Mouse (Mus musculus) thymus, adult 2 months (tissue): ENCODE measurements around the gene Slc35d3.

Experiments
- CTCF ChIP-seq: fragments of 200-500 bp; IDR thresholded peaks from 2 replicates; pipeline ENCODE4 v1.5.1; 2012; ENCODE audit warnings: mild to moderate bottlenecking, control low read depth, low read length, moderate library complexity, borderline replicate concordance; ENCODE audit not compliant: control insufficient read depth, poor library complexity, insufficient read depth; ENCODE audit errors: extremely low read depth
- POLR2A ChIP-seq: fragments of 200-500 bp; IDR thresholded peaks from 2 replicates; pipeline ENCODE4 v1.6.1; 2012; ENCODE audit warnings: mild to moderate bottlenecking, low read length, control low read depth, moderate library complexity; ENCODE audit not compliant: control insufficient read depth, poor library complexity, insufficient read depth; ENCODE audit errors: extremely low read depth

DNA sequence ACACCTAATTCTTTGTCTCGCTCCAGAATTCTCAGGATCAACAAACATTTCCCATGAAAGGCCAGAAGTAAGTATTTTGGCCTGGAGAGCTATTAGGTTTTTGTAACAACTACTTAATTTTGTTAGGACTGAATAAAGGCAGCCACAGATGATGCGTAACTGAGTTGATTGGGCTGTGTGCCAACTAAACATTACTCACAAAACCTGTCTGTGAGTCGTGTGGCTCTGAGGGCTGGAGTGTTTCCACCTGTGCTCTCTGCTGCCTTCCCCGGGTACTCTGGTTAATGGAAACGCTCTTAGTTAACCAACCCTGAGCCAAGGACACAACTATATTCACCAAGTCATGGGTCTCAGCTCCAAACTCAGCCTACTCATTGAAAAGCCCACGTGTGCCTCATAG is 41.9 kb upstream of the Slc35d3 start:
- TF ChIP-seq CTCF (no peak), POLR2A (no peak)
